Mouse (Mus musculus): ENCODE measurements around the gene Gm9817.
A peak's percentile ranks its signal among the peaks of the same experiment; 100 is the strongest.
"Not testable (repeated sequence)": the region's sequence is repeated elsewhere in the genome, so short reads cannot be mapped to it uniquely, and the experiment has no call there.

Gene Gm9817

DNA sequence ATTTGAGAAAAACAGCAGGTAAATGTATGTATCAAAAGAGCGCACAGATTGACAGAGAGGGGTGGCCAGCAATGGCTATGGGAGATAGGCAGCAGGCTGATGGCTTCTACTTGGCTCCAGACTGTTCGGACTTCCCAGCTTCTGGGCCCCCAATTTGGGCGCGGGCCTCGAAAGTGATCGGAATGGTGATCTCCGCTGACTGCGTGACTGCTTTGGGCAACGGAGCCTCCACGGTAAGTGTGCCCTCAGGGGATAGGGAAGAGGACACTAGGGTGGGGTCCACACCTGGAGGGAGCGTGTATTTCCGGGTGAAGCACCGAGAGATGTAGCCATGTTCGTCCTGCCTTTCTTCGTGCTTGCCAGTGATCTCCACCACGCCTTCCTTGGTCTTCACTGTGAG, at the start of gene Gm9817:
TSS of gene Gm9817 (plus strand) at position 301 of the 400 bp plus-strand sequence.
- not testable (repeated sequence) for DNase-seq (ENCODE audit: low read depth)

DNA sequence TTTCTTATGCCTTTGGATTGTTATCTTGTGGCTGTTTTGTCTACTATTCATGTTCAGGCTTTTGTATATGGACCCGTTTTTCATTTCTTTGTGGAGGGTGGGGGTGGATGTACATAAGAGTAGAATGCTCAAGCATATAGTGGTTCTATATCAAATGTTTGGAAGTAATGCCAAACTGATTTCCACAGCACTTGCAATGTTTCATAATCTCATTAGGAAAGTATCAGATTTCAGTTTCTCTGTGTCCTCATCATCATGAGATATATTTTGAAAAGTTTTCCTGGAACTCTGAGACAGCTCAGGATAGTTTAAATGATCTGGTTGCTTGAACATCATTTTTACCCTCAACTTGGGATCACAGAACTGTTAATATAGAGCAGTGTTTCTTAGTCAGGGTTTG, 48.7 kb upstream of the Gm9817 start:
- DNase-seq (ENCODE audit: low read depth): peak; percentile 8

DNA sequence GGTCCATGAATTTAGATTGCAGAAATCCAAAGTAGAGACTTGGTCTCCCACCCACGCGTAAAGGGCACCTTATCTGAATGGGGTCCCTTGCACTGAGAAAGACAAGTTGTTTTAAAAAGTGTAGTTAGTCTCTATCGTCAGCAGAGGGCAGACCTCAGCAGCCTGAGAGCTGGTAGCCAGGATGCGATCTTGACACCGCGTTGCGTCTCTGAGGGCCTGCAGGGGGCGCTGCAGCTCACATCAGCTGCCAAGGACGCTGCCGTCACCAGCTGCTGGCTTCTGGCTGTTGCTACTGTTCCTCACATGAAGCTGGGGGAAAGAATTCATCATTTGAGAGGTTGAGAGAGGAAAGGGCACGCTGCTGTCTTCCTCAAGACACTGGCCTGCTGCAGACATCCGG, 47.7 kb upstream of the Gm9817 start:
- peak; percentile 90 for DNase-seq (ENCODE audit: low read depth)

DNA sequence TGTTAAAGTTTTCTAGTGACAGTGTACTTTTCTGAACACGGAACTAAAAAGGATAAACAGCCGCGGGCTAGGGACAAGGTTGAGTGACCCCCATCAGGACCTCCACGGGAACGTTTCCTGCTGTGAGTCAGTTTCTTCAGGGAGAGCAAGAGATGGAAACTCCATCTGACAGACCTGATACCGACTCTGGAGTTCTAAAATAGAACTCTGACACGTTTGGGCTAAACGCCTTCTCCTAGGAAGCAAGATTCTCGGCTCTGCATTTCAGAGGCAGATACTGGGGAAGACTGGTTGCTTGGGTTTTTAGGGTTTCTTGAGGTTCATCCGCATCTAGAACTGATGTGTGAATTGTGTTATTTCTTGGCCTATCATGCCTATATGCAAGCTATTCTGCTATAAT, 47.2 kb upstream of the Gm9817 start:
- DNase-seq (ENCODE audit: low read depth): no peak

DNA sequence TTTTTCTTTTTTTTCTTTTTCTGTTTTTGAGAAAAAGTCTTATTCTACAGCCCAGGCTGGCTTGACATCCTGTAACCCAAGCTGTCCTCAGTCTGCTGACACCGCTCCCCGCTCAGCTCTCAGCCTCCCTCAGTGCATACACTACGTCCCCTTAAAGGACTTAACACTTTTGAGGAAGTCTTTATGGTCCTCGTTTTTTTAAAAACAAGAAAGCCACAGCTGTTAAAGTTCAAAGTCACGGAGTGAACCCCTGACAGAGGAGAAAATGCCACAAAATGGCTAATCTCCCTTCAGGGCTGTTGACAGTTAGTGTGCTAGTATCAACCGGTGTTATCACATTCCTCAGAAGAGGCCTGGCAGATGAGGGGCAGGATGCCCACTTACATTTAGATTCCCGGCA, 46.7 kb upstream of the Gm9817 start:
- peak; percentile 39 for DNase-seq (ENCODE audit: low read depth)

DNA sequence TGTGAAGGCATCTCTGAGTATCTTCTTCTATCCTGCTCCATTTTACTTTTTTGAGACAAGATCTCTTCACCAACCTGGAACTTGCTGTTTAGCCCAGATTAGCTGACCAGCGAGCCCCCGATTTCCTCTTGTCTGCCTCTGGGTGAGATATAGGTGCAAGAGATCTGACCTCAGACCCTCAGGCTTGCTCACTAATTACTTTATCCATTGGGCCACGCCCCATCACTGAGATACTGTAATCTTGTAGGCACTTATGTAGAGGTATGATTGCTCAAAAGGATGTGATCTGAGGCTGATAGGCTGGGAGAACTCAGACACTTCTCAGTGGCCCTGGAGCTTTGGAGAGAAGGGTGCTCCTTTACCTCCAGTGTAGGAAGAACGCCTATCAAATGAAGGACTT, 46.0 kb upstream of the Gm9817 start:
- DNase-seq (ENCODE audit: low read depth): peak; percentile 58

DNA sequence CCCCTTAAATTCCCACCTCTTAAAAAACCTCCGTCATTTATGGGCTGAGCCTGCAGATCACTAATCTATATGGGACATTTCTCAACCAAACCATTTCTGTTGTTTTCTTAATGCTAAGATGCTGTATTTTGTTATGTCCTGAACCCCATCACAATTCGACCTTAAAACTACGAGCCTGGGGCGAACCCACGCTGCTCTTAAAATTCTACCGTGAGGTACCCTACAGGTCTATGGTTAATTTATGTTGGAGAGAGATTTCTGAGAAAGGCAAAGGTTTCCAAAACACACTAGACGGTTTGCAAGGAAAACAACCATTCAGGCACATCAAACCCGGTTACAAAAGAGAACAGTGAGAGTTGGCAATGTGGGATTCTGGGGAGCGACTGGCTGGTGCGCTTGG, 45.1 kb upstream of the Gm9817 start:
- no peak for DNase-seq (ENCODE audit: low read depth)

DNA sequence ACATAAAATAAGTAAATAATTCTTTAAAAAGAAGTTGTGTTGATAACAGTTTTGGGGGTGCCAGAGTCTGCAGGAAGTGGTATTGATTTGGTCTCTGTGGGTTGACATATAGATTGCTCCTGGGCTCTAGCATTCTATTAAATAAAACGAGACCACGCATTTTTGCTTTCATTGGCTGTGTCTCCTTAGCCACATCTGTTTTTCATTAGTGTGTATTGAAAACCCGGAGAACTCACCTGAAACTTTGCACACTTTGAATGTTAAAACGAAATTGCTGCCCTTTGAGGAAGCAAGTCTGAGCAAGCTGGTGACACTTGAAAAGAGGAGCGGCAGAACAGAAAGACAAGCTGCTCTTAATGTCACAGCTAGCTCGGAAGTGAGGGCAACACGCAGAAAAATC, 43.7 kb upstream of the Gm9817 start:
- DNase-seq (ENCODE audit: low read depth): no peak

DNA sequence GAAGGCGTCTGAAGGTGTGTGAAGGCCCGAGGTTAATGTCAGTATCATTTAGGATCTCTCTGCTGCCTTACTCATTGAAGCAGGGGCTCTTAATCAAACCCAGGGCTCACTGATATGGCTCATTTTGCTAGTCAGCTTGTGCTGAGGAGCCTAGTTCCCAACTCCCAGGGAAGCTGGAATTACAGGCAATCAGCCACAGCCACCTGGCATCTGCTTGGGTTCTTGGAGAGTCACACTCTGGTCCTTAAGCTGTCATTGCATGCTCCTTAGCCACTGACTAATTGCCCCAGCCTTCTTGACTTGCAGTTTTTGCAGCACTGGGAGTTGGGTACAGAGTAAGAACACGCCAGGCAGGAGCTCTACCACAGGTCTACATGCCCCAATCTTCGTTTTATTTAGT, 42.1 kb upstream of the Gm9817 start:
- DNase-seq (ENCODE audit: low read depth): no peak

DNA sequence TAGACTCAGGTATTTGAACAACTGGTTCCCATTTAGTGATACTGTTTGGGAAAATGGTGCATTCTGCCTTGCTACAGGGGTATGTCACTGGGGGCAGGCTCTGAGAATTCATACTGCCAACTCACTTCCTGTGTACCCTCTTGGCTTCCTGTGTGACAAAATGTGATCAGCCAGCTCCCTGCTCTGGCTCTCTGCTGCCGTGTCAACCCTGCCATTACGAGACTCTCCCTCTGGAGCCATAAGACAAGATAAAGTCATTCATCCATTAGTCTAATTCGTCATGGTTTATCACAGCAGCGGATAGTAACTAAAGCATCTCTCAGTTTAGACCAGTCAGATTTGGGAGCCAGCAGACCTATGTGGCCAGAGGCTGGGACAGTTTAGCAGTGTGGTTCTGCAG, 38.3 kb upstream of the Gm9817 start:
- DNase-seq (ENCODE audit: low read depth): peak; percentile 18

DNA sequence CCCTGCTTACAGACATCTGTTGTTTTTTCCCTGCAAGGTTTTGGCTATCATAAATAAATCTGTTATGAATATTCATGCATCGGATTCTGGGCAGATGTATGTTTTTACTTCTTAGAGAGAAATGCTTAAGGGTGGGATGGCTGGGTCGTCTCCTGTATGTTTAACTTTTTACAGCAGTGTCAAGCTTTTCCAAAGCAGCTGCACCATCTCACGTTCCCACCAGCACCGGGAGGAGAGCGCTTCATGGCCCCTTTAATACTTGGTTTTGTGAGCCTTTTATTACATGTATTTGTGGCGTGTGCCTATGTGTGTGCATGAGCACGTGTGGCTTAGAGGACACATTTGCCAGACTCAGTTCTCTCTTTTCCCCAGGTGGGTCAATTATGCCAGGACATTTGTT, 37.8 kb upstream of the Gm9817 start:
- DNase-seq (ENCODE audit: low read depth): no peak

DNA sequence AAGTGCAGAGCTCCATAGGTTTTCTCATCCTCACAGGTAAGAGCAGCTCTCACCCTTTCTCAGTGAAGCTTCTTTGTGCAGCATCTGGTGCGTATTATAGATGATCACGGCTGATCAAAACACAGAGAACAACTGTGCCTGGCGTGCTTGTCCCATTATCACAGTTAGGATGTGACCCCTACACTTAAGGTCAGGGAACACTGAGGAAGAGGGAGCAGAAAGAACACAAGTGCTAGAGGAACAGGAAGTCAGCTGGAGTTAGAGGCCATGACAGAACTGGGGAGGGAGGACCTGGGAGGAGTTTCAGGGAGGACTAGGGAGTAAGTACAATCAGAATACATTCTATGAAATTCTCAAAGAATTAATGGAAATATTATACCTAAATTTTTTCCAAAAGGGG, 35.0 kb upstream of the Gm9817 start:
- no peak for DNase-seq (ENCODE audit: low read depth)

DNA sequence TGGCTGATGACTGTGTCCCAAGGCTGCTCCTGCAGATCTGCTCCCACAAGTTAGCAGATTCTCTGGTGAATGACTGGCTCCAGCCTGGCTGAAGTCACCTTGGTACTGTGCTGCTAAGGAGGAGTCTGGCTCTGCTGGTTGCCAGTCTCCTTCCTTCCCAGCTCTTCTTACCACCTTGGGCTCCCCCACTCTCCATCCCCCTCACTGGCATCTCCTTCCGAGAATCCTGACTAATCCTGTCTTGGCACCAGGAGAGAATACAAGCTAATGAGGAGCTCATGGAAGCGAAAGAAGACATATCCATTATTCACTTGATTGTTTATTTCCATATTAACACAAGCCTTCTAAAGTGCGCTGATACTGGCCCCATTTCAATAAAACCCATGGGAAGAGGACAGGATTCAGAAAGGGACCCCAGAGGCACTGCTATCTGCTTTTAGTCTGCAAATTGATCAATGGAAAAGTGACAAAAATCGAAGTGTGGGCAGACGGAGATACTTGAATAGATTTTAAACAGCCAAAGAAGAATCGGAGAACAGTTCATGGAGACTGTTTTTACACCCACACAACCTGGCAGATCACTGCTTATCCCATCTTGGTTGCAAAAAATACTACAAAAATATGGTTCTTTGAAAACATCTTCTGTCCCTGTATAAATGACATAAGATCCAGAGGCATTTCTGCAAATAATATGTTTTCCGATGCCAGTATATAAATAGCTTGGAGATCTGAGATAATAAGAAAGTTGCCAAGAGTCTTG, 29.1 kb upstream of the Gm9817 start:
- no peak for DNase-seq (ENCODE audit: low read depth)

DNA sequence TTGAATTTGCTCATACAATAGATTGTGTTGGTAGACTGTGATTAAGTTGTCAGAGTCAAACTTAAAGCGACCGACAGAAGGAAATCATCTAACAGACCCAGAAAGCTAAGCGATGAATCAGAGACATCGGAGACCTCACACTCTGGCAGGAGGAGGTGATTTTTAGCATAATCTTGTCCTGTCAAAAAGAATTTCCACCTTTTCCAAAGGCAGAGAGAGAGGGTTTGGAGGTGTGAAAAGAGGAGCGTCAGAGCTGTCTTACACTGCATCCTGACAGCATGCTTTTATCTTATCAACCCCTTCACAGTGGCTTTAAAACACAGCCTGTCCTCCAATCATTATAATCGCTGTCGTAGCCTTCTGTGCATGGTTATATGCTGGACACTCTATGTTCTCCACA, 25.7 kb upstream of the Gm9817 start:
- DNase-seq (ENCODE audit: low read depth): no peak

DNA sequence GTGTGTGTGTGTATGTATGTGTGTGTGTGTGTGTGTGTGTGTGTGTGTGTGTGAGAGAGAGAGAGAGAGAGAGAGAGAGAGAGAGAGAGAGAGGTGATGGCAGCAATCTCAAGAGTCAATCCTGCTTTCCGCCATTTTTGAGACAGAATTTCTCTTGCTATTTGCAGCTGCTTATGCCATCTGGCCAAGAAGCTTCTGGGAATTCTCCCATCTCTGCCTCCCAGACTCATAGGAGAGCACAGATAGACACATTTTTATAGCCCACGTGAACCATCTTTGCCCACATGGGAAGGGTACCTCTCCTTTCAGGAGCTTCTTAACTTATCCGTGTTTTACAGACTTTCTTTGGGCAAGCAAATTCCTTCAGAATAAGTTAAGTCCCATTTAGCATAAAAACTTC, 24.6 kb upstream of the Gm9817 start:
- DNase-seq (ENCODE audit: low read depth): no peak

DNA sequence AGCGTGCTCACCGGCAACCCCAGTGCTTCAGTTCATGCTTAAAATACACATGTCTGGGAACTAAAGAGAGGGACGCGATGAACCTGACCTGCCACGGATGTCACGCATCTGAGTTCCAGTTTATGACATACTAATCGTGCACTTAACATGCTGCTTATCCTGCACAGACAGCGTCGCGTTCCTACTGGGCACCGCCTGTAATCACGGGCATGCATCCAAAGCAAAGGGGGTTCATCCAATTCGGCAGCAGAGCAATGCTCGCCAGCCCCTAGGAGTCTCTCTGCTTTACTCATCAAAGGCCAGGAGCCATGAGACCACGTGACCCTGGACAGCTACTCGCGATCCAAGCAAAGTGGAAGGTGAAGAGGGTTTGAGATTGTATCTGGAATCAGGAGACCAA, 19.3 kb upstream of the Gm9817 start:
- DNase-seq (ENCODE audit: low read depth): no peak

DNA sequence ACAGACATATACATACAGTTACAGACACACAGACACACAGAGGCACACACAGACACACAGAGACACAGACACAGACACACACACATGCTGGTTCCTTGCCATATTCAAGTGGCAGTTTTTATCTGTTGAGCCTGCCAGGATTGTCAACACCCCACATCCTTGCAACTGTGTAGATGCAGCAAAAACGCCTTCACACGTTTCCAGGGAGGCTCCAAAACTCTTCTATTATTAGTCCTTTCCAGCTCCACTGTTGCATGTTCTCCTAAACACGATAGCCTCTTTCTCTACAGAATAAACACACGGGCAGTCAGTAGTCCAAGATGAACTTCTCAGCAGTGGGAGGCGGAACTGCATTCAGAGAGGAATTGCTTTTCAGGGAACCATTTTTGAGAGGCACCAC, 15.3 kb upstream of the Gm9817 start:
- DNase-seq (ENCODE audit: low read depth): no peak

DNA sequence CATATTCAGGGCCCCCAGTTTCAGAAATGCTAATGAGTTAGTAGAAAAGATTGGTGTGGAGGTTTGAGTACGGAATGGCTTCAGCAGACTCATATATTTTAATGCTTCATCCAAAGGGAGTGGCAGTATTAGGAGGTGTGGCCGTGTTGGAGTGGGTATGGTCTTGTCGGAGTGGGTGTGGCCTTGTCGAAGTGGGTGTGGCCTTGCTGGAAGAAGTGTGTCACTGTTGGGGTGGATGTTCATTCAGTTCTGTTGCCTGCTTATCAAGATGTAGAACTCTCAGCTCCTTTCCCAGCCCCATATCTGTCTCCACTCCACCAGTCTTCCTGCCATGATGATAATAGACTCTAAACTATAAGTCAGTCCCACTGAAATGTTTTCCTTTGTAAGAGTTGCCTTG, 13.5 kb upstream of the Gm9817 start:
- peak; percentile 11 for DNase-seq (ENCODE audit: low read depth)

DNA sequence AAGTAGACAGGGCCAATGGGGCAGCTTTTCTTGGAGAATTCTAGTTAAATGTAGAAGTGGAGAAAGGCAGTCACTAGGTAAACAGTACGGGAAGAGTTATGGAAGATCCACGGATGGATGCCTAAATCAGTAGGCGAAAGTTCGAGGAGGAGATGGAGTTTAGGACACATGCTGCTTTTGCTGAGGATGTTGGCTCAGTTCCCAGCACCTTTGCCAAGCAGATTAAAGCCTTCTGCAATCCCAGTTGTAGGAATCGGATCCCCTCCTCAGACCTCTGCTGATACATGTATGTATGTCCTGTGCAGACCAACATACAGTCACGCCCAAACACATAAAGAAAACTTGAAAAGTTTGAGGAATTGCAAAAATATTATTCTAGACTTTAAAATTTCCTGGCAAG, 8.1 kb upstream of the Gm9817 start:
- DNase-seq (ENCODE audit: low read depth): no peak

DNA sequence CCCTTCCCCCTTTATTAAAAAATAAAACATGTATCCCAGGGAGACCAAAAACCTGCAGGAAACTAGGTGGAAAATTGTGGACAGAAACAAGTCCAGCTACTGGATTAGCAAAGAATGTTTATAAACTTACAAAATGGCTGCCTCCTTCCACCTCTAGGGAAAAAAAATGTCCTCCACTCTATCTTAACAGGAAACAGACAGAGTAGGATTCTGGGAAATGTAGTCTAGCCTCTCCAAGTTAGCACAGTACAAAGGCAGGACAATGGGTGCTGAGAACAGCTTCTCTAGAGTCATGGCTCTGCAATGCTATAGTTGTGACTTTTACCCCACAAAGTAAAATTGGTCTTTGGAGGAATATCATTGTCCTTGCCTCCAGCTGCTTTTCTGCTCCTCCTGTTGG, 3.5 kb upstream of the Gm9817 start:
- DNase-seq (ENCODE audit: low read depth): peak; percentile 23

DNA sequence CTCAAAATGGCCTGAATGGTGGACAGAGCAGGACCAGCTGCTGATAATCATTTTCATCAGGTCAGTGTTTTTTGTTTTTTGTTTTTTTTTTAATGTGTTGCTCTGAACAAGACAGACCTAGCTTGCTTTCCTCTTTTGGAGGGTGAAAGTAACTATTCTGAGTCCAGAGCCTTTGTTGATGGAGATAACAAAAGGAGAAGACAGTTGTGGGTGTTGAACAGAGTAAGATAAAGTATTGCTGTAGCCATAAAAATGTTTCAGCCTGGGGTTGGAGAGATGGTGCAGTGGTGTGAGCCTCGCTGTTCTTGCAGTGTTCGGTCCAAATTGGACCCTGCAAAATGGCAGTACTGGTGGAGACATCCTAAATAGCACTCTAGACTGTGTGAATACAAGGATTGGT, 2.8 kb upstream of the Gm9817 start:
- DNase-seq (ENCODE audit: low read depth): no peak

DNA sequence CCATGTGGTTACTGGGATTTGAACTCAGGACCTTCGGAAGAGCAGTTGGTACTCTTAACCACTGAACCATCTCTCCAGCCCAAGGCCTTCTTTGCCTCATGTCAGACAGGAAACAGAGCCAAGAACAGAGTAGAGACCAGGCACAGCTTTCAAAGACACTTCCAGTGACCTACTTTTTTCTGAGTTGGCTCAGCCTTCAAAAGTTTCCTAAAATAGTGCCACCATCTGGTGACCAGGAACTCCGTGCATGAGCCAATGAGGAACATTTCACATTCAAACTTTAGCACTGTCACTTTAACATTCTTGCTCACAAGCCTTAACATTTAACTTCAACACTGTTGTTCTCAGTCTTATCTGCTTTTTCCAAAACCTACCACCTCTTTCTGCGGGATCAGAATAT, 2.3 kb downstream of the Gm9817 start:
- DNase-seq (ENCODE audit: low read depth): no peak

DNA sequence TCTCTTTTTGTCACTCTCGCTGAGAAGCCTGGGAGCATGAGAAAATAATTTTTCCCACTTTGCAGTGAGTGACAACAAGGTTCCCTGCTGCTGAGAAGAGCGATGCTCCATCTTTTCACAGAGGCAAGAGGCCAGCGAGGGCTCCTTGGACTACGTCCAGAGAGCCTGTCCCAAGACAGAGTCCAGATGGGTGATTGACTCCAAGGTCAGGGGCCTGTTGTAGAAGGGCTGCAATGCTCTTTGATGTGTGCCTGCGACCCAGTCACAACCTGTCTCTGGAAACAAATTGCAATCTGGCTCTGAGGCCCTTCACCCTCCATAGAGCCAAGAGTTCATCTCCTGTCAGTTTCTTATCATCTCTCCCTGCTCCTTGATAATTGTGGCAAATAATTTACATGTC, 5.2 kb downstream of the Gm9817 start:
- no peak for DNase-seq (ENCODE audit: low read depth)

DNA sequence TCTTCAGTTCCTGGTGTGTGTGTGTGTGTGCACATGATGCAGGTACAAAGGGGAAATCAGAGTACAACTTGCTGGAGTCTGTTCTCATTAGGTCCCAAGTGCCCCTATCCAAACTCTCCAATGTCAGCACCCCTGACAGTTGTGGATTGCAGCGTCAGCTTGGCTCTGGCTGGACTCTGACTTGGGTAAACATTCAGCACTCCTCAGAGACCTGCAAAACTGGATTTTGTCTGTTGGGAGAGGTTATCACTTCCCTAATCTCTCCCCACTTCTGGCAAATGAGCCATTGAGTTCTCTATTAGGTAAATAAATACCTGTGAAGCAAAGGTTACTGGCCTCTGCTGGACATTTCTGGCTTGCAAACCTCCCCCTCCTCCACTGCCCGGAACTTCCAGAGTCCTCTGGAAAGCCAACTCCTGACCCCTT, 10.3 kb downstream of the Gm9817 start:
- DNase-seq (ENCODE audit: low read depth): peak; percentile 37

DNA sequence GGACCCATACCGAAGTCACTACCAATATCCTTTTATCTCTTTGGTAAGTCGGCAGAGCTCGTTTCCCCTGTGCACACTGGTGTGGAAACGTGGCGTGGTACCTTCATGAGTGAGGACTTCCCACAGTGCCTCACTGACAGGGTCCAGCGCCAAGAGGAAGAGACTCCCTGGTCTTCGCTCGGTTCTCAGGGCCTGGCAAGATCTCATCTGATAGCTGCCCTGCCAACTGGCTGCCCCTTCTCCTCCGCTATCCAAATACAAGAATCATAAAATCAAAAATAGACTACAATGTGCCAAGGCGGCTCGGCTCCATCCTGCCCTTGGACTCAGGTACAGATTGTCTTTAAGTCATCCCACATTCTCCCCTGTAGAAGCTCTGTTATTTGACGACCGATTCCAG, 11.4 kb downstream of the Gm9817 start:
- DNase-seq (ENCODE audit: low read depth): no peak

Measured in 416B (cell line).